Mouse (Mus musculus) yolk sac, embryonic 10.5 days (tissue): Measurements from ENCODE around the gene Hist2h2aa1.
"Not testable (repeated sequence)": the region's sequence is repeated elsewhere in the genome, so short reads cannot be mapped to it uniquely, and the experiment has no call there.

Source experiments
- DNase-seq: peaks from one replicate; pipeline ENCODE4 v3.0.0-alpha.2; 2017; ENCODE audit warnings: low spot score

Gene Hist2h2aa1

DNA sequence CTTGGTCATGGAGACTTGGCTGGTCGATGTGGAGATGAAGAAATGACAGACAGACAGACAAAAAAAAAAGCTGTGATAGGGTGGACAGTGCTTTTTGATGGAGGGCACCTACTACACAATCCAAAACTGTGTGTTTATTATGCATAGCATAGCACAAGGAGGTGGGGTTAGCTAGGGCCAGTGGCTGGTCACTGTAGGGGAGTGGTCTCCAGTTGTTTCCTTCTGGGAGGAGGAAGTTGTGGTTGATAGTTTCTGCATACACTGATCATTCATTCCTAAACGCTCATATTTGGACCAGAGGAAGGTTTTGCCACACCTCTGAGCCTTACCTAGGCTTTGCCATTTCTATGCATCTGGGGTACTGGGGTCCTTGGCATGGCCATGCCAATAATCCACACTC, 14.9 kb upstream of the Hist2h2aa1 start:
- DNase-seq, result no peak

GRCm38 (mm10) chr3:96230910-96231757, 14.2 kb upstream of the Hist2h2aa1 start:
- no peak for DNase-seq

GRCm38 (mm10) chr3:96231758-96232120, 13.6 kb upstream of the Hist2h2aa1 start:
- no peak for DNase-seq

DNA sequence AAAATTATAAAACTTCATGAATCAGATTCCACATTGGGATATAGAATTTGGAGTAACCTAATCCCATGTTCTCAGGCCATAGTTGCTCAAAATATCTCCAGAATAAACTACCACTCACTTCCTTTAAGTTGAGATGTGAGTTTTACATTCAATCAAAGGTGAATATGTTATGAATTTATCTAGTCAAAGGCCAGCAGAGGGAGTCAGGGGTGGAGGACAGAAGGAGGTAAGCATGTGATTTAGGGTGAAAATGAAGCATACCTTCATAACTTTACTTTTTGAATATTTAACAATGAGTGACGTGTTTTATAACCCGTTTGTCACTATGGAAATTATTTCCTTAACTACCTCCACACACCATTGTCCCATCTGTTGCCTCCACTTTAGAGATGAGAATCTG, 10.4 kb upstream of the Hist2h2aa1 start:
- DNase-seq, result no peak

- peak; percentile 4 for DNase-seq
Measured at GRCm38 (mm10) chr3:96235836-96236235, 9.5 kb upstream of the Hist2h2aa1 start.

DNA sequence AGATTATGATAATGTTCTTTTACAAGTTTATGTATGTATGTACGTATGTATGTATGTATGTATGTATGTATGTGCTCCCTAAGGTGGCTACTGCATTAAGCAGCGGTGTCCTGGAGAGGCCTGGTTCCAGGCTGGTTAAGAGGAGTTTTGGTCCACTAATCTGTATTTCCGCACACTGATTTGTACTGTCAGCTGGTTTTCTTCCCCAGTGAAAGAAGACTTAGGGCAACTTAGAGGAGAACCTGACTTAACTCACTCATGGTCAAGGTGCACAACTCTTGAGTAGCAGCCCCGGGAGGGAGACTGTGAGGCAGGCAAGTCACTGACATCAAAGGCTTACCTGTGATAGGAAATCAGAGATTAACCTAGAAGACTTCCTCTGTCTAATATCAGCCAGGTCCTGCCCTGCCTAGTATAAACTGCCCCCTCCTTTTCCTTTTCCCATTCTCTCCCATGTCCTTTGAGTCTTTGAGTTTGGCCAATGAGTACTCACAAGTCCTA, 8.4 kb upstream of the Hist2h2aa1 start:
- no peak for DNase-seq

- DNase-seq, result peak; percentile 65
Measured at GRCm38 (mm10) chr3:96237335-96237903, 7.9 kb upstream of the Hist2h2aa1 start.

DNA sequence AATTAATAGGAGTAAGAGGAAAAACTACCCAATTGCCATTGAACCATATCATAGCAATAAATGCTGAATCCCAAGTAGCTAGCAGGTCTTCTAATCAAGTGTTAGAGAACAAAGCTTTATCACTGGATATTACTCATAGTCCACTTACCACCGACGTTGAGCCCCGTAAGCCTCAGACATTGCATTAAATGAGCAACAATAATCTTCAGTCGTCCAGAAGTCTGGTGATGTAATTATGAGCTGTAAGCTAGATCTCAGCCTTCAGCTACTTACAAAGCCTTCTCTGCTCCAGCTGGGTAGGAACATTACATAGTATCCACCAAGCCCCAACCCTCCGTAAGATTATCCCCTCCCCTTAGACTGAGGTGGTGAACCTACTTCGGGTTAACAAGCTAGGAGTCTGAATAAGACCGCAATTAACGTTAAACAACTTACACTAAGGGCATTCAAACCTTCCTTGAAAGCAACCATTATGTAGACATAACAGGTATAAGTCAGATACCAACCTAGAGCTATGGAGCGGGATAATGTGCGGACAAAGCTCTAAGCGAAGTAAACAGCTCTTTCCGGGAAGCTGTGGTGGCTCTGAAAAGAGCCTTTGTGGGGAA, 7.3 kb upstream of the Hist2h2aa1 start:
- no peak for DNase-seq

DNA sequence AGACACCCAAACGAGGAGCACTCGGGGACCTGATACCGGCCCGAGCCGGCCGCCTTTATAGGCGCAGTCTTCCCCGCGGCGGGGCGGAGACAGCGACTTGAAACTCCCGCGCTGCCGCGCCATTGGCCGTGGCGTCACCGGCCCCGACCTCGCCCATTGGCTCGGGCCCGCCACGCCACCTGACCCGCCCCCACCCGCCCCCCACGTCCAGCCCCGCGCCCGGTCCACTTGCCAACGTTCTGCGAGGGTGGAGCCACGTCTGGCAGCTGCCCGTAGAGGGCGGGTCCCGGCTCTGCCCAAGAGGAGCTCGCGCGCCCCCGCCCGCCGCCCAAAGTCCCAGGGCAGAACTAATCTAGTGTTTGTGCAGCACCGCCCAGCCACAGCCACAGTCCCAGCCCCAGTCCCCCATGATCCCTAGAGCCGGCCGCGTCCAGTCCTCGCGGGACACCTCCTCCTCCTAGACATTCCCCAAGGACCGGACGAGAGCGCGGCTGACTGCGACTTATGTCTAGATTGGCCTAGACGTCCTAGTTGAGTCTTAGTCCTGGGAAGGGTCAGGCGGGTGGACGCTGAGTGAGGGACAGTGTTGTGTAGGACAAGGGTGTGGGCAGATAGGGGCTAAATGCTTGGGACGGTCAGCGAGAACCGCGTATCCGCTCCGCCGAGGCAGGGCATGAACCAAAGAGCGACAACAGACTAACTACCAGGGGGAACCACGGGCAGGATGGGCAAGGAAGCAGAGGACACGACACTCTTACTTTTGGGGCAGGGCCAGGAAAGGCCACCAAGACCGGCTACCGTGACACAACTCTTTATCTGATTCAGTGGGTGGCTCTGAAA, 6.1 kb upstream of the Hist2h2aa1 start, which contains the start of gene Hist2h3c2:
Gene Hist2h3c2, minus strand, starts transcription at position 174 of the 840 bp plus-strand sequence.
- not testable (repeated sequence) for DNase-seq

- DNase-seq, result peak; percentile 82
Measured at GRCm38 (mm10) chr3:96239949-96240798, 5.1 kb upstream of the Hist2h2aa1 start, which contains the start of gene Hist2h2aa2. Gene Hist2h2aa2 (minus strand): TSS chr3:96240276.

DNA sequence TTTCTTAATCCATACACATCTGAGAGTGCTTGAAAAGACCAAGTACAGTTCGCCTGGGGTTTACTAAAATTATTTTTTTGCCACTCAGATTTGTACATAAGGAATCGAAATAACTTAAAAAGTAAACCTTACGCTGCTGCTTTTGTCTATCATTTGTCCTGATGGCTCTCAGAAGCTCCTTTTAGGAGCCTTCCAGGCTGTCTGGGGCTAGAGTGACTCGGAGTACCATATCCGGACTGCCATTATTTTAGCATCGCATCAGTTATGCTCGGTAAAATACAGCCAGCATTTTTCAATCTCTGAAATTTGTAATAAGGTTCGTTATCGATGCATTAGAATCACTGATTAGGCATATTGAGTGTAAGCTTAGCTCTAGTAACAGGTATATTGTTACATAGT, 4.5 kb upstream of the Hist2h2aa1 start:
- no peak for DNase-seq

DNA sequence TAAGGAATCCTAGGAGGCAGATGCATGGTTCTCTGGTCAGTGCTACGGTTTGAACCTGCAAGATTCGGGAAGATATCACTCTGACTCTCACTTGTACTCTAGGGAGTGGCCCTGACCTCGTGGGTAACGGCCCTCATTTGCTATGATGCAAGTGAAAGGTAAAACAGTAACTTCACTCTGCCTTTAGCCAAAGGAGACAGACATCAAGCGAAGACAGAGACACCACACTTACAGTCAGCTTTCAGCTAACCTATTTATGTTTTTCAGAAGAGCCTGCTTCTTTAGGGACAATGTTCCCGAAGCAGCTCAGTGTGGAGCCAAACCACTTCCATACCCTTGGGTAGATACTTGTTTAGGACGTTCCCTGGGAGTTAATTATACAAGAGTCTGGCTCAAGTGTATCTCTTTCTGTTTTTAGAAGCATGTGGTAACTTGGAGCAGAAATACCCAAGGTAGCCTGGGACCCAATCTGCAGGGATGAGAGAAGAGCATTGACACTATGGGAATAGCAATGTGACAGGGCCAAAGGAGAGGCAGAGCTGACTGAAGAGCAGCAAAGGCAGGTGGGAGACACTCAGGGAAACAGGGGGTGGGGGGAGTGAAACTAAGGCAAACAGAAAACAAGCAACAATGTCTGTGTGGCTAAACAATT, 1.2 kb upstream of the Hist2h2aa1 start:
- DNase-seq, result peak; percentile 63

- DNase-seq, result not testable (repeated sequence)
Measured at GRCm38 (mm10) chr3:96246018-96246417, 721 bp downstream of the Hist2h2aa1 start.

GRCm38 (mm10) chr3:96246427-96246856, 1.1 kb downstream of the Hist2h2aa1 start, which contains the start of gene Hist2h3c1:
Gene Hist2h3c1 (plus strand): TSS chr3:96246685.
- not testable (repeated sequence) for DNase-seq

- peak; percentile 31 for DNase-seq
Measured at GRCm38 (mm10) chr3:96247356-96248140, 2.3 kb downstream of the Hist2h2aa1 start.

- DNase-seq, result peak; percentile 25
Measured at GRCm38 (mm10) chr3:96248141-96249033, 3.1 kb downstream of the Hist2h2aa1 start.

GRCm38 (mm10) chr3:96249034-96249345, 3.7 kb downstream of the Hist2h2aa1 start:
- no peak for DNase-seq

DNA sequence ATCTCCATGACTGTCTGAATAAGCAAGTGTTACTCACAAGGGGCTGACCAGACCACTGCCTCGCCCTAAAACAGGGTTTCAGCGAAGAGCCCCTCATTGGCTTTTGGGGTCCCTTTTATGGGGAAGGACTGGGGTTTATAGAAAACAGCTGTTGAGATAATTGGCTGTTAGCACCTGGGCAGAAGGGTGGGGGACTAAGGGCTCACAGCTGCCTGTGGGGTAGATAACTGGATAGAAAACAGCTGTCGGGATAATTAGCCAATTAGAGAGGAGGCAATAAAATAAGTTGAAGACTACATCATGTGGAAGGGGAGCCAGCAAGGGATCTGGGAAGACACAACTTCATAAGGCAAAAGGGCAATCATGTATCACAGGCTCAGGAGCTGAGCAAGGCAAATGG, 5.6 kb downstream of the Hist2h2aa1 start:
- no peak for DNase-seq

GRCm38 (mm10) chr3:96251787-96252186, 6.5 kb downstream of the Hist2h2aa1 start:
- no peak for DNase-seq
